Mouse (Mus musculus) thymus, adult 18-20 months (tissue): ENCODE measurements around the gene Mab21l3.

Experiments used
- DNase-seq, 2 experiments: peaks; one replicate each; pipeline ENCODE4 v3.0.0; 2022; ENCODE audit warnings: mixed read lengths in 2 of 2

Mab21l3 gene

GRCm38 (mm10) chr3:101800596-101801018 is 48.2 kb downstream of the Mab21l3 start:
- DNase-seq, result peak; percentile 36 to 48

GRCm38 (mm10) chr3:101799852-101800595 is 48.7 kb downstream of the Mab21l3 start:
- peak; percentile 57 to 79 for DNase-seq

GRCm38 (mm10) chr3:101797830-101798709 is 50.7 kb downstream of the Mab21l3 start:
- DNase-seq, result no peak

- no peak for DNase-seq
Observed at GRCm38 (mm10) chr3:101796212-101796611, 52.5 kb downstream of the Mab21l3 start.

GRCm38 (mm10) chr3:101795387-101796039 is 53.2 kb downstream of the Mab21l3 start:
- no peak for DNase-seq

- no peak for DNase-seq
Observed at GRCm38 (mm10) chr3:101794666-101795065, 54.1 kb downstream of the Mab21l3 start.

GRCm38 (mm10) chr3:101794026-101794425 is 54.7 kb downstream of the Mab21l3 start:
- no peak for DNase-seq

GRCm38 (mm10) chr3:101792191-101792590 is 56.6 kb downstream of the Mab21l3 start:
- no peak for DNase-seq

GRCm38 (mm10) chr3:101784768-101785424 is 63.9 kb downstream of the Mab21l3 start:
- no peak for DNase-seq

- DNase-seq, result no peak
Observed at GRCm38 (mm10) chr3:101783793-101784192, 65.0 kb downstream of the Mab21l3 start.

- no peak for DNase-seq
Observed at GRCm38 (mm10) chr3:101780874-101781483, 67.8 kb downstream of the Mab21l3 start.

GRCm38 (mm10) chr3:101778896-101779665 is 69.7 kb downstream of the Mab21l3 start:
- no peak for DNase-seq

GRCm38 (mm10) chr3:101775732-101776131 is 73.0 kb downstream of the Mab21l3 start:
- DNase-seq, result no peak

- no peak for DNase-seq
Observed at GRCm38 (mm10) chr3:101770540-101770939, 78.2 kb downstream of the Mab21l3 start.

- no peak for DNase-seq
Observed at GRCm38 (mm10) chr3:101763566-101763965, 85.2 kb downstream of the Mab21l3 start.
